Mouse (Mus musculus): ENCODE results near the gene Polr1a. TPM values are rescaled to one million over a fixed set of nuclear protein-coding genes. Genes with fewer than 3 reads are reported as not detected.

The Polr1a gene
- polyA plus RNA-seq (2015; fragmentation: Nextera tagmentation; extraction: Ambion mirVana): 18.8 and 22.0 TPM in 2 replicates

DNA sequence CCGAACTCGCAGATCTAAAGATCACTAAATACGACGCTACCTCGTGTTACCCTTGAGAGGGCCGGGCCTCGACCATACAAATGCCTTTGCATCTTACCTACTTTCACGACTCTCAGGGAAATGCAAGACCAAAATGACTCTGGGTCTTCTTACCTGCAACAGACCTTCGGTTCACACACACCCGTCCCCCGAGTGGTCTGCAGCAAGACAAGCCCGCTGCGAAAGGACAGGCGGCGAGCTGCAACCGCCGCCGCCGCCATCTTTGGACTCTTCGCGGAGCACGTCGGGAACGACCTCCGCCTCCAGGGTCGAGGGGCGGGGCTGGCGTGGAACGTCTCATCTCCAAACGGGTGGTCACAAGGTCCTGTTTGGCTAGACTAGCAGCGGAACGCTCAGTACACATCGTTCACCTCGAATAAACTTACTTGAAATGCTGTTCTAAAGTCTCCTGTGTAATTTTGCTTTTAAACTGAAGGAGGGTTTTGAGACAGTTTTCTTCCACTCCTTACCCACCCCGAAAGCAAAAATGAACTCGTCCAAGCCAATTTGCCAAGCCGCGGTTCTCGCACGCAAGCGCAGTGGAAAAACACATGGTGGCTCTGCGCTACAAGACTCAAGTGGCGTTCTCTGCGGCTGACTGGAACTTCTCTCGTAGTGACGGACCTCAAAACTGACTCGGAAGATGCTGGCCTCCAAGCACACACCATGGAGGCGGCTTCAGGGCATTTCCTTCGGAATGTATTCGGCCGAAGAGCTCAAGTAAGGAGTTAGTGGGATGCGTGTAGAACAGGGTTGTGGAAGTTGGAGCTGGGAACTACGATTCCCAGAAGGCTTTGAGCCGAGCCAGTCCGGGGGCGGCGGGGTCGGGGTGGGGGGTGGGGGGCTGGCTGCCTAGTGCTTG lies at the start of gene Polr1a, which contains the start of gene Ptcd3:
Gene Polr1a, plus strand, starts transcription at position 573 of the 901 bp plus-strand sequence.
Gene Ptcd3, minus strand, starts transcription at position 270 of the 901 bp plus-strand sequence.
- peak; percentile 76 for ATAC-seq (ENCODE audit: low read depth)
- Histone ChIP-seq H3K9ac (peak within 1 kb of the TSS; percentile 79), H3K4me1 (replicated peaks) (peaks cover 56% of the 10 kb centered on the region), H3K36me3 (peaks cover 37% of the 10 kb centered on the region), H3K4me2 (peak within 1 kb of the TSS; percentile 77), H3K27ac (peak within 1 kb of the TSS; percentile 56), H3K4me3 (replicated peaks) (peak within 1 kb of the TSS; percentile 83), H3K9me3 (replicated peaks) (no peaks in the 10 kb centered on the region), H3K27me3 (no peaks in the 10 kb centered on the region)
- peak; percentile 86 for DNase-seq
- under 1% methylated on average over 58 of the region's 58 CpGs for WGBS (ENCODE audit: insufficient replicate concordance)

- Histone ChIP-seq H3K27ac (no peak overlapping the region), H3K27me3 (no peaks in the 10 kb centered on the region), H3K9me3 (replicated peaks) (no peaks in the 10 kb centered on the region), H3K9ac (no peak overlapping the region), H3K4me2 (no peak overlapping the region), H3K4me3 (replicated peaks) (no peak overlapping the region), H3K4me1 (replicated peaks) (no peaks in the 10 kb centered on the region), H3K36me3 (peaks cover 77% of the 10 kb centered on the region)
- ATAC-seq (ENCODE audit: low read depth) (no peak), DNase-seq (no peak)
- 80% methylated on average over 2 of the region's 2 CpGs for WGBS (ENCODE audit: insufficient replicate concordance)
Observed at GRCm38 (mm10) chr6:71867751-71868150, 41.1 kb upstream of the Polr1a start.

GRCm38 (mm10) chr6:71868809-71869208 lies 40.0 kb upstream of the Polr1a start:
- Histone ChIP-seq H3K27ac (no peak overlapping the region), H3K4me1 (replicated peaks) (no peaks in the 10 kb centered on the region), H3K9ac (no peak overlapping the region), H3K4me2 (no peak overlapping the region), H3K36me3 (peaks cover 77% of the 10 kb centered on the region), H3K4me3 (replicated peaks) (no peak overlapping the region), H3K9me3 (replicated peaks) (no peaks in the 10 kb centered on the region), H3K27me3 (no peaks in the 10 kb centered on the region)
- DNase-seq (no peak), ATAC-seq (ENCODE audit: low read depth) (no peak)
- WGBS (ENCODE audit: insufficient replicate concordance): 55% methylated on average over 1 of the region's 1 CpGs

- H3K27me3 ChIP-seq: no peaks in the 10 kb centered on the region
- DNase-seq (no peak), ATAC-seq (ENCODE audit: low read depth) (no peak)
- H3K4me3 ChIP-seq (replicated peaks): no peak overlapping the region
- H3K36me3 ChIP-seq: peaks cover 82% of the 10 kb centered on the region
- H3K4me1 ChIP-seq (replicated peaks): no peaks in the 10 kb centered on the region
- WGBS (ENCODE audit: insufficient replicate concordance): 74% methylated on average over 9 of the region's 9 CpGs
- no peak overlapping the region for H3K9ac ChIP-seq
- no peak overlapping the region for H3K27ac ChIP-seq
- H3K9me3 ChIP-seq (replicated peaks): no peaks in the 10 kb centered on the region
- no peak overlapping the region for H3K4me2 ChIP-seq
Observed at GRCm38 (mm10) chr6:71871396-71871795, 37.5 kb upstream of the Polr1a start.

- peaks cover 89% of the 10 kb centered on the region for H3K36me3 ChIP-seq
- no peak overlapping the region for H3K27ac ChIP-seq
- no peaks in the 10 kb centered on the region for H3K4me1 ChIP-seq (replicated peaks)
- H3K27me3 ChIP-seq: no peaks in the 10 kb centered on the region
- no peaks in the 10 kb centered on the region for H3K9me3 ChIP-seq (replicated peaks)
- WGBS (ENCODE audit: insufficient replicate concordance): 76% methylated on average over 3 of the region's 3 CpGs
- no peak overlapping the region for H3K9ac ChIP-seq
- H3K4me2 ChIP-seq: no peak overlapping the region
- DNase-seq (no peak), ATAC-seq (ENCODE audit: low read depth) (peak; percentile 29; the same call in 1 of the 2 replicates)
- H3K4me3 ChIP-seq (replicated peaks): no peak overlapping the region
Observed at GRCm38 (mm10) chr6:71877965-71878760, 30.7 kb upstream of the Polr1a start.

DNA sequence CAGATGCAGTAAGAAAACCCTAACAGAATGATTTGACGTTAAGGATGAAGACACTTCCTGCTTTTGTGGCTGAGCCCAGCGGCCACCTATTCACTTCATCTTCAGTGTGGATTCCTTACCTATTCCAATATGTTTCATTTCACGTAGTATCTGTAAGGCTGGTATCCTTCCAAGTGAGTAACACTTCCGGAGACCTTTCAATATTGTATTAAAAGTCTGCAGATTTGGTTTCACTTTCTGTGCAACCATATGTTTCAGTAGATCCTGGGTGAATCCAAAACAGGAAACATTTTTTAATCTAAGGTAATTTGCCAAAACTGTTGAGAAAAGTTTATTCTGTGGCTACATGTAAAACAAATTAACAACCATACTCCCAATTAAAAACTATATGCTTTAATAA lies 15.6 kb upstream of the Polr1a start:
- Histone ChIP-seq H3K27ac (no peak overlapping the region), H3K27me3 (no peaks in the 10 kb centered on the region), H3K9me3 (replicated peaks) (no peaks in the 10 kb centered on the region), H3K4me2 (no peak overlapping the region), H3K4me3 (replicated peaks) (no peak overlapping the region), H3K9ac (no peak overlapping the region), H3K36me3 (peaks cover 92% of the 10 kb centered on the region), H3K4me1 (replicated peaks) (no peaks in the 10 kb centered on the region)
- DNase-seq: no peak
- 73% methylated on average over 4 of the region's 4 CpGs for WGBS (ENCODE audit: insufficient replicate concordance)
- no peak for ATAC-seq (ENCODE audit: low read depth)

- peak overlapping the region; percentile 79 for H3K9ac ChIP-seq
- WGBS (ENCODE audit: insufficient replicate concordance): 3% methylated on average over 4 of the region's 4 CpGs
- peaks cover 52% of the 10 kb centered on the region for H3K4me1 ChIP-seq (replicated peaks)
- peak overlapping the region; percentile 83 for H3K4me3 ChIP-seq (replicated peaks)
- peaks cover 41% of the 10 kb centered on the region for H3K36me3 ChIP-seq
- no peak overlapping the region for H3K27ac ChIP-seq
- no peak for ATAC-seq (ENCODE audit: low read depth)
- H3K9me3 ChIP-seq (replicated peaks): no peaks in the 10 kb centered on the region
- no peaks in the 10 kb centered on the region for H3K27me3 ChIP-seq
- peak overlapping the region; percentile 77 for H3K4me2 ChIP-seq
- no peak for DNase-seq
Observed at GRCm38 (mm10) chr6:71907702-71908235, 1.1 kb upstream of the Polr1a start.

DNA sequence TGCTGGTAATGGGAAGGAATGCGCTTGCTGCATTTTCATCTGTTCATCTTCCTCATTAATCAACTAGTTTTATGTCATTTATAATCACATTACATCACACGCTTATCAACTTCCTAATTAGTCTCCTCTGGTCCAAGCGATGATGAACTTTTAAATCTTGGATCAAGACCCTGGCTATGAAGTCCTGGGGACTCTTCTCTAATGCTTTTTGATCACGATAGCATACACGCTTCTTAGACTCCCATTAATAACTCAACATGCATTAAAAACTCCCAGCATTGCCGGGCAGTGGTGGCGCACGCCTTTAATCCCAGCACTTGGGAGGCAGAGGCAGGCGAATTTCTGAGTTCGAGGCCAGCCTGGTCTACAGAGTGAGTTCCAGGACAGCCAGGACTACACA lies 531 bp downstream of the Polr1a start:
- Histone ChIP-seq H3K4me2 (peak overlapping the region; percentile 77), H3K4me3 (replicated peaks) (peak overlapping the region; percentile 83), H3K27me3 (no peaks in the 10 kb centered on the region), H3K27ac (peak overlapping the region; percentile 19), H3K9ac (peak overlapping the region; percentile 79), H3K36me3 (peaks cover 37% of the 10 kb centered on the region), H3K4me1 (replicated peaks) (peaks cover 56% of the 10 kb centered on the region), H3K9me3 (replicated peaks) (no peaks in the 10 kb centered on the region)
- DNase-seq: no peak
- peak; percentile 6; the same call in 1 of the 2 replicates for ATAC-seq (ENCODE audit: low read depth)
- 13% methylated on average over 10 of the region's 10 CpGs for WGBS (ENCODE audit: insufficient replicate concordance)

- Histone ChIP-seq H3K9ac (peak overlapping the region; percentile 79), H3K4me1 (replicated peaks) (peaks cover 56% of the 10 kb centered on the region), H3K4me3 (replicated peaks) (peak overlapping the region; percentile 83), H3K27ac (peak overlapping the region; percentile 19; the same call in 1 of the 2 replicates), H3K27me3 (no peaks in the 10 kb centered on the region), H3K4me2 (peak overlapping the region; percentile 77), H3K36me3 (peaks cover 35% of the 10 kb centered on the region), H3K9me3 (replicated peaks) (no peaks in the 10 kb centered on the region)
- DNase-seq (no peak), ATAC-seq (ENCODE audit: low read depth) (no peak)
- WGBS (ENCODE audit: insufficient replicate concordance): 37% methylated on average over 6 of the region's 6 CpGs
Observed at GRCm38 (mm10) chr6:71909840-71910239, 987 bp downstream of the Polr1a start.

GRCm38 (mm10) chr6:71911686-71912450 lies 3.0 kb downstream of the Polr1a start:
- H3K9me3 ChIP-seq (replicated peaks): no peaks in the 10 kb centered on the region
- ATAC-seq (ENCODE audit: low read depth): peak; percentile 67
- H3K36me3 ChIP-seq: peaks cover 35% of the 10 kb centered on the region
- DNase-seq: no peak
- no peak overlapping the region for H3K4me3 ChIP-seq (replicated peaks)
- no peak overlapping the region for H3K9ac ChIP-seq
- H3K27me3 ChIP-seq: no peaks in the 10 kb centered on the region
- peak overlapping the region; percentile 56 for H3K27ac ChIP-seq
- peaks cover 43% of the 10 kb centered on the region for H3K4me1 ChIP-seq (replicated peaks)
- 44% methylated on average over 5 of the region's 5 CpGs for WGBS (ENCODE audit: insufficient replicate concordance)
- peak overlapping the region; percentile 20; the same call in 1 of the 2 replicates for H3K4me2 ChIP-seq

Data from liver, embryonic 13.5 days (tissue).